Mouse (Mus musculus) stomach, embryonic 16.5 days (tissue): Measurements from ENCODE around the gene Cep95. TPM values are rescaled to one million over a fixed set of nuclear protein-coding genes. Genes with fewer than 3 reads are reported as not detected.

ENCODE experiments used
- ATAC-seq: fragments of 200-750 bp; cut with Nextera tagmentation; 2 replicates; pipeline ENCODE4 v1.8.0; 2017; ENCODE audit warnings: moderate number of reproducible peaks, moderate TSS enrichment; ENCODE audit not compliant: insufficient read depth, low FRiP score
- H3K27ac ChIP-seq: fragments of 300-500 bp; sonication (generic); 2 replicates; pipeline ENCODE4 v1.5.1; 2014; ENCODE audit warnings: low read length
- H3K27me3 ChIP-seq: fragments of 300-500 bp; sonication (generic); 2 replicates; pipeline ENCODE4 v1.6.1; 2014; ENCODE audit warnings: low read length, control low read depth, mixed read lengths; ENCODE audit not compliant: control insufficient read depth, insufficient read depth
- H3K36me3 ChIP-seq: fragments of 300-500 bp; sonication (generic); 2 replicates; pipeline ENCODE4 v1.6.1; 2014; ENCODE audit warnings: low read length; ENCODE audit not compliant: control insufficient read depth, insufficient read depth
- H3K4me1 ChIP-seq: fragments of 300-500 bp; sonication (generic); 2 replicates; pipeline ENCODE4 v1.6.1; 2014; ENCODE audit warnings: low read length, control low read depth, mixed read lengths; ENCODE audit not compliant: control insufficient read depth, insufficient read depth
- H3K4me2 ChIP-seq: fragments of 300-500 bp; sonication (generic); 2 replicates; pipeline ENCODE4 v1.6.1; 2014; ENCODE audit warnings: low read depth, low read length, mixed read lengths
- H3K4me3 ChIP-seq: fragments of 300-500 bp; sonication (generic); replicated peaks from 2 replicates; pipeline ENCODE4 v1.5.1; 2014; ENCODE audit warnings: mild to moderate bottlenecking, low read length
- H3K9ac ChIP-seq: fragments of 300-500 bp; sonication (generic); 2 replicates; pipeline ENCODE4 v1.6.1; 2014; ENCODE audit warnings: low read length
- H3K9me3 ChIP-seq: fragments of 300-500 bp; sonication (generic); replicated peaks from 2 replicates; pipeline ENCODE4 v1.6.1; 2016; ENCODE audit warnings: low read length, control low read depth; ENCODE audit not compliant: control insufficient read depth
- WGBS: fragments of 180-500 bp; shearing (Covaris S2); extraction: QIAGEN DNeasy Blood & Tissue Kit; methylation state at CpG from one replicate; pipeline ENCODE4 v1.1.7; 2014; 5-methylcytosine and 5-hydroxymethylcytosine counted together
- polyA plus RNA-seq: library from polyadenylated mRNA; unstranded; fragments of >200 nt; fragmentation: Nextera tagmentation; extraction: Ambion mirVana; gene quantifications from 2 replicates; pipeline ENCODE4 v1.2.1, GENCODE M21; 2015

The Cep95 gene
- polyA plus RNA-seq, 1 experiment from 2014 or later, result 20.4 TPM

- Histone ChIP-seq H3K4me1 (no peaks in the 10 kb centered on the region), H3K4me3 (no peak overlapping the region), H3K27me3 (no peaks in the 10 kb centered on the region), H3K4me2 (no peak overlapping the region), H3K27ac (no peak overlapping the region), H3K36me3 (0 out of 2 replicates have a peak, but pooled peaks cover 3% of the 10 kb centered on the region), H3K9me3 (no peaks in the 10 kb centered on the region), H3K9ac (no peak overlapping the region)
- no peak for ATAC-seq
- WGBS, result 84% methylated on average over 2 of the region's 2 CpGs
Observed at GRCm38 (mm10) chr11:106815331-106815730, 26.3 kb downstream of the Cep95 start.

GRCm38 (mm10) chr11:106815761-106816160 lies 26.7 kb downstream of the Cep95 start:
- H3K9ac ChIP-seq, result no peak overlapping the region
- H3K4me3 ChIP-seq, result no peak overlapping the region
- H3K4me1 ChIP-seq, result no peaks in the 10 kb centered on the region
- whole genome bisulfite sequencing, result 77% methylated on average over 2 of the region's 2 CpGs
- H3K36me3 ChIP-seq, result 0 out of 2 replicates have a peak, but pooled peaks cover 3% of the 10 kb centered on the region
- ATAC-seq, result no peak
- no peaks in the 10 kb centered on the region for H3K27me3 ChIP-seq
- H3K27ac ChIP-seq, result no peak overlapping the region
- no peaks in the 10 kb centered on the region for H3K9me3 ChIP-seq
- no peak overlapping the region for H3K4me2 ChIP-seq

GRCm38 (mm10) chr11:106816316-106816715 lies 27.3 kb downstream of the Cep95 start:
- no peak for ATAC-seq
- no peaks in the 10 kb centered on the region for H3K9me3 ChIP-seq
- H3K36me3 ChIP-seq, result 0 out of 2 replicates have a peak, but pooled peaks cover 3% of the 10 kb centered on the region
- no peak overlapping the region for H3K4me3 ChIP-seq
- no peak overlapping the region for H3K4me2 ChIP-seq
- WGBS, result 70% methylated on average over 7 of the region's 7 CpGs
- no peak overlapping the region for H3K27ac ChIP-seq
- no peak overlapping the region for H3K9ac ChIP-seq
- no peaks in the 10 kb centered on the region for H3K27me3 ChIP-seq
- H3K4me1 ChIP-seq, result no peaks in the 10 kb centered on the region

- WGBS, result 90% methylated on average over 3 of the region's 3 CpGs
- H3K36me3 ChIP-seq, result 0 out of 2 replicates have a peak, but pooled peaks cover 3% of the 10 kb centered on the region
- H3K4me3 ChIP-seq, result no peak overlapping the region
- no peaks in the 10 kb centered on the region for H3K4me1 ChIP-seq
- ATAC-seq, result no peak
- no peaks in the 10 kb centered on the region for H3K9me3 ChIP-seq
- no peaks in the 10 kb centered on the region for H3K27me3 ChIP-seq
- H3K9ac ChIP-seq, result no peak overlapping the region
- no peak overlapping the region for H3K27ac ChIP-seq
- H3K4me2 ChIP-seq, result no peak overlapping the region
Observed at GRCm38 (mm10) chr11:106817156-106817555, 28.1 kb downstream of the Cep95 start.

- no peaks in the 10 kb centered on the region for H3K4me1 ChIP-seq
- H3K36me3 ChIP-seq, result 0 out of 2 replicates have a peak, but pooled peaks cover 3% of the 10 kb centered on the region
- H3K9me3 ChIP-seq, result no peaks in the 10 kb centered on the region
- no peaks in the 10 kb centered on the region for H3K27me3 ChIP-seq
- H3K9ac ChIP-seq, result no peak overlapping the region
- no peak overlapping the region for H3K27ac ChIP-seq
- no peak overlapping the region for H3K4me2 ChIP-seq
- 77% methylated on average over 6 of the region's 6 CpGs for WGBS
- H3K4me3 ChIP-seq, result no peak overlapping the region
- no peak for ATAC-seq
Observed at GRCm38 (mm10) chr11:106817808-106818207, 28.8 kb downstream of the Cep95 start.

- Histone ChIP-seq H3K36me3 (0 out of 2 replicates have a peak, but pooled peaks cover 3% of the 10 kb centered on the region), H3K4me2 (no peak overlapping the region), H3K27ac (peak overlapping the region; percentile 15; the same call in 1 of the 2 replicates), H3K4me1 (no peaks in the 10 kb centered on the region), H3K9me3 (no peaks in the 10 kb centered on the region), H3K4me3 (no peak overlapping the region), H3K9ac (no peak overlapping the region), H3K27me3 (no peaks in the 10 kb centered on the region)
- ATAC-seq, result no peak; the same call in 1 of the 2 replicates
- WGBS, result 50% methylated on average over 9 of the region's 9 CpGs
Observed at GRCm38 (mm10) chr11:106818341-106818740, 29.3 kb downstream of the Cep95 start.

GRCm38 (mm10) chr11:106819595-106819994 lies 30.5 kb downstream of the Cep95 start:
- Histone ChIP-seq H3K27ac (no peak overlapping the region), H3K4me1 (no peaks in the 10 kb centered on the region), H3K4me2 (no peak overlapping the region), H3K9me3 (no peaks in the 10 kb centered on the region), H3K4me3 (no peak overlapping the region), H3K9ac (no peak overlapping the region), H3K36me3 (0 out of 2 replicates have a peak, but pooled peaks cover 3% of the 10 kb centered on the region), H3K27me3 (no peaks in the 10 kb centered on the region)
- WGBS, result 87% methylated on average over 9 of the region's 9 CpGs
- no peak for ATAC-seq

GRCm38 (mm10) chr11:106820252-106820651 lies 31.2 kb downstream of the Cep95 start:
- Histone ChIP-seq H3K36me3 (0 out of 2 replicates have a peak, but pooled peaks cover 3% of the 10 kb centered on the region), H3K4me3 (no peak overlapping the region), H3K4me2 (no peak overlapping the region), H3K4me1 (no peaks in the 10 kb centered on the region), H3K27ac (no peak overlapping the region), H3K27me3 (no peaks in the 10 kb centered on the region), H3K9ac (no peak overlapping the region), H3K9me3 (no peaks in the 10 kb centered on the region)
- ATAC-seq, result no peak
- WGBS, result 85% methylated on average over 6 of the region's 6 CpGs

GRCm38 (mm10) chr11:106820972-106821371 lies 31.9 kb downstream of the Cep95 start:
- Histone ChIP-seq H3K27ac (no peak overlapping the region), H3K4me1 (no peaks in the 10 kb centered on the region), H3K36me3 (0 out of 2 replicates have a peak, but pooled peaks cover 3% of the 10 kb centered on the region), H3K9ac (no peak overlapping the region), H3K27me3 (no peaks in the 10 kb centered on the region), H3K9me3 (no peaks in the 10 kb centered on the region), H3K4me3 (no peak overlapping the region), H3K4me2 (no peak overlapping the region)
- no peak for ATAC-seq
- WGBS, result 53% methylated on average over 4 of the region's 4 CpGs
